ENCODE assay signal across 8 mouse cellular contexts in the genomic region with DNA sequence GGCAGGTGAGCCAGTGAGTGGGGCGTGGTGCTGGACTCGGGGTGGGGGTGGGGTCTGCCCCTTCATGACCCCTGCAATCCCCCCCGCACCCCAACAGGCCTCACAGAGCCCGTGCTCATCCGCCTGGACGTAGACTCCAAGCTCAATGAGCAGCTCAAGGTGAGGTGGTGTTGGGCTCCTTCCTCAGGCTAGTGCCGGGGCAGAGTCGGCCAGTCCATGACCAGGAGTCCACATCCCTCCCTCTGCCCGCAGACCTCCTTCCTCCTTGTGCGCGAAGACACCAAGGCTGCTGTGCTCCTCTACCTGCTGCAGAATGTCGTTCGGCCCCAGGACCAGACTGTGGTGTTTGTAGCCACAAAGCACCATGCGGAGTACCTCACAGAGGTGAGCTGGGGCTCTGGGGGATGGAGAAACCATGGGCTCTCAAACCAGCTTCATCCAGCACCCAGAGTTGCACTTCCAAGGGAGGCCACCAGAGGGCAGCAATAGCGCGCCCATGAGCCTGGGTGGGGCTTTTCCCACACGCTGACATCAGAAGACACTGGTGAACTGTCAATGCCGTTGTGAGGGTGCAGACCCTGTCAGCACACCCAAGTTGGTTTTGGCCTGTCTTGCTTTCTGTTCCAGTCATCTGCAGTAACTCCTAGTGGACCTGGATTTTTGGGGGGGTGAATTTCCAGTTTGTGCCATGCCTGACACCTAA. TPM values are rescaled to one million over a fixed set of nuclear protein-coding genes. Genes with fewer than 3 reads are reported as not detected.
DNase-seq lines count a peak whose midpoint lies in the region; TF ChIP-seq lines count a peak whose summit lies in the region.

No protein-coding gene starts in this region.

- peaks cover 7 to 28% of the 10 kb centered on the region in 2 experiments; a peak in 1 of 4 replicates for H3K4me1 ChIP-seq in ES-E14 (ENCODE audit: control insufficient read depth in 2 of 2, insufficient read depth in 2 of 2, low read length in 2 of 2, poor library complexity in 1 of 2)
- H3K4me1 ChIP-seq in bone marrow macrophage, adult 2 months (ENCODE audit: control insufficient read depth, insufficient read depth, low read length) = no peaks in the 10 kb centered on the region
- H3K4me1 ChIP-seq in forebrain, embryonic 10.5 days = no peaks in the 10 kb centered on the region

- H3K27ac ChIP-seq in ES-E14 (ENCODE audit: insufficient read depth, low read depth, low read length, poor library complexity, severe bottlenecking) = no peak overlapping the region
- no peak overlapping the region for H3K27ac ChIP-seq in bone marrow macrophage, adult 2 months (ENCODE audit: insufficient read depth, low read depth, low read length)
- no peak overlapping the region for H3K27ac ChIP-seq in forebrain, embryonic 10.5 days

- H3K27me3 ChIP-seq in forebrain, embryonic 10.5 days (ENCODE audit: poor library complexity, severe bottlenecking) = no peaks in the 10 kb centered on the region

- H3K4me3 ChIP-seq in ES-E14 (ENCODE audit: insufficient read depth in 1 of 2, low read depth in 1 of 2, low read length in 2 of 2, poor library complexity in 1 of 2, severe bottlenecking in 1 of 2) = no peak overlapping the region
- no peak overlapping the region for H3K4me3 ChIP-seq in bone marrow macrophage, adult 2 months (ENCODE audit: insufficient read depth, low read length)
- no peak overlapping the region for H3K4me3 ChIP-seq in forebrain, embryonic 10.5 days

- WGBS in forebrain, embryonic 10.5 days = 70% methylated on average over 18 of the region's 18 CpGs

- no peak for TF ChIP-seq POLR2A in bone marrow macrophage, adult 2 months (IDR thresholded peaks at IDR 0.05; ENCODE audit: borderline replicate concordance, low read depth, low read length)

- no peak overlapping the region for H3K9ac ChIP-seq in ES-E14 (ENCODE audit: insufficient read depth, low read depth, low read length, poor library complexity, severe bottlenecking)

- peaks cover 80% of the 10 kb centered on the region for H3K36me3 ChIP-seq in ES-E14 (ENCODE audit: control insufficient read depth, insufficient read depth, low read length, poor library complexity, severe bottlenecking)
- peaks cover 100% of the 10 kb centered on the region for H3K36me3 ChIP-seq in forebrain, embryonic 10.5 days (replicated peaks)

- intact Hi-C loops in heart, postnatal 36 days (cut with DNase I) = loop anchor here (1.0 kb wide), 1 partner anchor 53 kb away; no protein-coding TSS in a partner anchor

- in situ Hi-C loops in ES-E14 (cut with MboI; ENCODE audit: low sequenced_read_pairs in 2 of 2, unreplicated experiment in 2 of 2) = loop anchor here in 1 of 2 experiments (10.0 kb wide), 1 partner anchor 114 kb away; no protein-coding TSS in a partner anchor

- peak; percentile 88 for DNase-seq in ES-E14 (ENCODE audit: low read depth, low spot score)
- DNase-seq in forebrain, embryonic 10.5 days (ENCODE audit: extremely low spot score, low spot score) = peak; percentile 76
- peak; percentile 79 to 88 for DNase-seq in heart, postnatal 36 days
- peak; percentile 87 to 89 for DNase-seq in layer of hippocampus, postnatal 14 days (ENCODE audit: low spot score in 2 of 2)
- DNase-seq in lung, postnatal 4 days = peak; percentile 73 to 85
- peak; percentile 84 for DNase-seq in retina, postnatal 1 day
- DNase-seq in urinary bladder, adult 2 months (ENCODE audit: low spot score) = peak; percentile 64

- H3K9me3 ChIP-seq in ES-E14 (ENCODE audit: control insufficient read depth, insufficient read depth, low read depth, low read length) = no peaks in the 10 kb centered on the region
- H3K9me3 ChIP-seq in forebrain, embryonic 10.5 days = peaks cover 7% of the 10 kb centered on the region; the same call in 1 of the 2 replicates

- TF ChIP-seq CTCF in bone marrow macrophage, adult 2 months (IDR thresholded peaks at IDR 0.05; ENCODE audit: low read depth, low read length) = peak; percentile 83

TF ChIP-seq in ES-E14, 5 proteins besides CTCF, POLR2A, EP300 and RAD21:
- TF ChIP-seq CHD2 (IDR thresholded peaks at IDR 0.05; ENCODE audit: low read depth, low read length) (no peak), ZC3H11A (IDR thresholded peaks at IDR 0.05; ENCODE audit: borderline replicate concordance, low read depth, low read length) (peak; percentile 52; the same call in 1 of the 2 replicates)

RNA-seq across cellular contexts. Expression of a gene that starts 8.0 kb away (rescaled TPM):
- total RNA-seq in ES-E14 (2012; rRNA removed) = 90.7 and 108 TPM in 2 replicates
- 20.3 and 20.4 TPM in 2 replicates for polyA plus RNA-seq in bone marrow macrophage, adult 2 months (2012; ENCODE audit: insufficient read depth, insufficient read length, missing spikeins)
- 63.3 and 64.1 TPM in 2 replicates for polyA plus RNA-seq in forebrain, embryonic 10.5 days (2016; fragmentation: Nextera tagmentation; extraction: Ambion mirVana)
- total RNA-seq in heart, postnatal 36 days (2021) = 10 to 100 TPM; 22.2 to 24.3 TPM
- 10 to 100 TPM; 41.7 to 44.4 TPM for total RNA-seq in layer of hippocampus, postnatal 14 days (2021)
- polyA plus RNA-seq in urinary bladder, adult 2 months (2012; rRNA removed) = 25.7 and 26.2 TPM in 2 replicates

RNA-seq across cellular contexts. Expression of a gene that starts 8.1 kb away (rescaled TPM):
- total RNA-seq in ES-E14 (2012; rRNA removed) = 20.6 and 23.7 TPM in 2 replicates
- polyA plus RNA-seq in bone marrow macrophage, adult 2 months (2012; ENCODE audit: insufficient read depth, insufficient read length, missing spikeins) = 3.8 and 4.0 TPM in 2 replicates
- polyA plus RNA-seq in forebrain, embryonic 10.5 days (2016; fragmentation: Nextera tagmentation; extraction: Ambion mirVana) = 16.5 and 17.8 TPM in 2 replicates
- total RNA-seq in heart, postnatal 36 days (2021) = 10 to 100 TPM; 15.0 to 17.1 TPM
- total RNA-seq in layer of hippocampus, postnatal 14 days (2021) = 10 to 100 TPM; 24.8 to 26.8 TPM
- 11.0 and 12.9 TPM in 2 replicates for polyA plus RNA-seq in urinary bladder, adult 2 months (2012; rRNA removed)

RNA-seq across cellular contexts. Expression of a gene that starts 13.5 kb away (rescaled TPM):
- total RNA-seq in ES-E14 (2012; rRNA removed) = not detected in 2 replicates
- not detected in 2 replicates for polyA plus RNA-seq in bone marrow macrophage, adult 2 months (2012; ENCODE audit: insufficient read depth, insufficient read length, missing spikeins)
- polyA plus RNA-seq in forebrain, embryonic 10.5 days (2016; fragmentation: Nextera tagmentation; extraction: Ambion mirVana) = not detected in 2 replicates
- total RNA-seq in heart, postnatal 36 days (2021) = not detected
- 1 to 10 TPM in 1 of 2 experiments, not detected in 1; 1.8 TPM for total RNA-seq in layer of hippocampus, postnatal 14 days (2021)
- polyA plus RNA-seq in urinary bladder, adult 2 months (2012; rRNA removed) = not detected in 2 replicates

RNA-seq across cellular contexts. Expression of a gene that starts 28.1 kb away (rescaled TPM):
- total RNA-seq in ES-E14 (2012; rRNA removed) = 3.5 and 6.9 TPM in 2 replicates
- 0.65 TPM in 1 of 2 replicates, not detected in the other for polyA plus RNA-seq in bone marrow macrophage, adult 2 months (2012; ENCODE audit: insufficient read depth, insufficient read length, missing spikeins)
- 0.21 and 0.24 TPM in 2 replicates for polyA plus RNA-seq in forebrain, embryonic 10.5 days (2016; fragmentation: Nextera tagmentation; extraction: Ambion mirVana)
- not detected for total RNA-seq in heart, postnatal 36 days (2021)
- 10 to 100 TPM; 82.3 to 92.4 TPM for total RNA-seq in layer of hippocampus, postnatal 14 days (2021)
- 0.81 and 1.3 TPM in 2 replicates for polyA plus RNA-seq in urinary bladder, adult 2 months (2012; rRNA removed)

RNA-seq across cellular contexts. Expression of a gene that starts 31.7 kb away (rescaled TPM):
- total RNA-seq in ES-E14 (2012; rRNA removed) = 0.16 TPM in 1 of 2 replicates, not detected in the other
- 1.2 TPM in 1 of 2 replicates, not detected in the other for polyA plus RNA-seq in bone marrow macrophage, adult 2 months (2012; ENCODE audit: insufficient read depth, insufficient read length, missing spikeins)
- 0.37 and 0.84 TPM in 2 replicates for polyA plus RNA-seq in forebrain, embryonic 10.5 days (2016; fragmentation: Nextera tagmentation; extraction: Ambion mirVana)
- not detected for total RNA-seq in heart, postnatal 36 days (2021)
- total RNA-seq in layer of hippocampus, postnatal 14 days (2021) = 1 to 10 TPM in 1 of 2 experiments, under 1 TPM in 1; 0.52 to 2.4 TPM
- 1.6 and 1.8 TPM in 2 replicates for polyA plus RNA-seq in urinary bladder, adult 2 months (2012; rRNA removed)
